Mouse (Mus musculus) lung, postnatal 0 days (tissue): ENCODE measurements at regions not wholly inside any gene's neighbourhood (a gene's known extent, or its start where the extent isn't known, plus 50 kb on each side); places are given as distances from the start of the nearest gene placed in this dataset.

ENCODE experiments used
- CTCF ChIP-seq: IDR thresholded peaks from 2 replicates; pipeline ENCODE4 v1.5.1; 2016; ENCODE audit warnings: antibody characterized with exemption, mild to moderate bottlenecking
- EP300 ChIP-seq: IDR thresholded peaks from 2 replicates; pipeline ENCODE4 v1.6.1; 2016; ENCODE audit warnings: antibody characterized with exemption, mild to moderate bottlenecking, control low read depth

DNA sequence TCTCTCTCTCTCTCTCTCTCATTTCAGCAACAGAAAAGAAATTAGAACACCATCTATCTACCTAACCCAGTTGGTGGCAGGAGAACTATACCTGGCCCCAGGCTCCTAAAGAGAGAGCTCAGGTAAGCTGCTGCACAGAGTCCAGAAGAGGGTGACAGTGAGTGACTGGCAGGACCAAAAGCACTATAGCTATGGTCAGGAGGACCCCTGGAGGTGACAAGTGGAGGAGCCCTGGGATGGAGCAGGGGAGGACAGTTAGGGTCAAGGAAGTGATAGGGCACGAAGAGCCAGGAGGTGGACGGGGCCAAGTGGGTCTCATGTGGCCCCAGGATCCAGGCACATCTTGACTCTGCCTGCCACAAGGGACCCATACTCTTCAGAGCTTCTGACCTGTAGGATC, 73.7 kb downstream of the Cryaa start:
- TF ChIP-seq CTCF (peak; percentile 79), EP300 (no peak)
